Mouse (Mus musculus): ENCODE data around the gene Tbc1d16. TPM values are rescaled to one million over a fixed set of nuclear protein-coding genes. Genes with fewer than 3 reads are reported as not detected.
"Not testable (repeated sequence)": the region's sequence is repeated elsewhere in the genome, so short reads cannot be mapped to it uniquely, and the experiment has no call there.

Gene Tbc1d16
- total RNA-seq (2021) = 10 to 100 TPM; 60.5 to 63.4 TPM

- peak; percentile 77 for DNase-seq
Measured at GRCm38 (mm10) chr11:119228091-119228781, at the start of gene Tbc1d16, which contains the start of gene Ccdc40. TSS of gene Tbc1d16 (minus strand) at chr11:119228499. TSS of gene Ccdc40 (plus strand) at chr11:119228572.

DNA sequence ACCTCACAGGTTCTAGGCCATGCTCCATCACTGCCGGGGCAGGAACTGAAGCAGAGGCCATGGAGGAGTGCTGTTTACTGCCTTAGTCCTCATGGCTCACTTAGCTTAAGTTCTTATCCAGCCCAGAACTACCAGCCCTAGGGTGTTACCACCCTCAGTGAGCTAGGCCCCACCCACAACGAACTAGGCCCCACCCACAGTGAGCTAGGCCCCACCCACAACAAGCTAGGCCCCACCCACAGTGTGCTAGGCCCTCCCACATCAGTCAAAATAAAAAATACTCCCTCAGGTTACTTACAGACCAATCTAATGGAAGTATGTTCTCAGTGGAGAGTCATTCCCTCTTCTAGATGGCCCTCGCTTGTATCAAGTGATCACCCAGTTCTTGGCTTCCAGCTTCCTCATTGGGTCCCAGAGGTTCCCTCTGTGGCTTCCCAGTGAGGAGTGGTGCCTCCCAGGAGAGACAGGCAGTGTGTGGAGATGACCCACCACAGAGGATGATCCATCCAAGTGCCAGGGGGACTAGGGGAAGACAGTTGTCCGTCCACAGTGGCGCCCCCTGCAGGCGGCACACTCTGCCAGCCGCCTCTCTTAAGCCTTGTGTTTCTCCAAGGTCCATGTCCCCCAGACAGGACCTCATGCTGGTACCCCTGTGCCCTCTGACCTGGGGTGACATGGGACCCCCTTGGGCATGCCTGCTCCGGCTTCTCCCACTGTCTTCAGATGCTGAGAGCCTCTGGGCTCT lies 45.1 kb upstream of the Tbc1d16 start:
- no peak for DNase-seq

GRCm38 (mm10) chr11:119272492-119272891 lies 44.2 kb upstream of the Tbc1d16 start:
- DNase-seq = not testable (repeated sequence)

GRCm38 (mm10) chr11:119268557-119269195 lies 40.4 kb upstream of the Tbc1d16 start:
- DNase-seq = no peak

DNA sequence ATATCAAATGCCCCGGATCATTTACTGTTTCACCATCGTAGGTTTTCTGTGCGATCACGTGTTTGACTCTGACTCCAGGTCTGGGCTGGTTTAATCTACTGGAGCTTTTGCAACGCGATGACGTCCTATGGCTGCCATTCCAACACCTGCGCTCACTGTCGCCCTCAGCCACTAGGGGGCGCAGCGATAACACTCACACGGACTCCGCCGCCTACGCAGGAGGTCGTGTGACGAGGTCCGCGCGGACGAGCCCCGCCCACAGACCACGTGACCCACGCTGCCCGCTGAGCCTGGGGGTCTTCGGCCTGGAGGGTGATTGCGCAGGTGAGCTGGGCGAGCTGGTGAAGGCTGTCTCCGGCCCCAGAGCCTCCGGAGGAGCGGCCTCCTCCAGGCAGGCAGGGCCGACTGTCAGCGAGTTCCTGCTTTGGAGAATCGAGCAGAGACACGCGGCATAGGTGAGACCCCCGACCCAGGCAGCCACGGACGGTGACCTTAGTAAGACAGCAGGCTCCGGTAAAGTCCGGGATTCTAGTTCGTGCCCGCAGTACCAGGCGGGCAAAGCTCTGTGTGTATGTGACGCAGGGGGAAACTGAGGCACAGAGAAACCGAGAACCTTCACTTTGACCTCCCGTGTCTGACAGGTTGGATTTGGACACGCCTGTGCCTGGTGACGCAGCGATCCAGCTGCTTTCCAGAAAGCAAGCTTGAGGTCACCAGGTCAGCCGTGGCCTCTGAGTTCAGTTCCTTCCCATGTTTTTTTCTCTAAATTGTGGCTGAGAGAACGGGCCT lies 39.7 kb upstream of the Tbc1d16 start, which contains the start of gene Gaa:
Gene Gaa, plus strand, starts transcription at position 120 of the 789 bp plus-strand sequence.
- DNase-seq = peak; percentile 97

DNA sequence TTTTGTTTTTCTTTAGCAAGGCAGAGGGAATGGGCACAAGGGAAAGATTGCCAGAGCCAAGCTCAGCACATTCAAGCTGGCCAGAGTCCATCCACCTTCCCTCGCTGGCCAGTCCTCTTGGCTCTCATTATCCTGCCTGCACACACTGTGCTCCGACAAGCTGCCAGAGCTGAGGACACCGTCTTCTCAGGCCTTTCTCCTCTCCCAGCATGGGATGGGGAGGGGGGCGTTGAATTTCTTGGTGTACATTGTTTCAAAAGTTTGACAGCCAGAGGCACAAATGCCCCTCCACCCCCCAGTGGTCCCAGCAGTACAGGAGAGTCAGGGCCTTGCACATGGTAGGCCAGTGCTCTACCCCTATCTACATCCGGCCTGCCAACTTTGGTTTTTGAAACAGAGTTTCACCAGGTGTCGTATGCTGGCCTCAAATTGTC lies 39.0 kb upstream of the Tbc1d16 start:
- DNase-seq = peak; percentile 42

DNA sequence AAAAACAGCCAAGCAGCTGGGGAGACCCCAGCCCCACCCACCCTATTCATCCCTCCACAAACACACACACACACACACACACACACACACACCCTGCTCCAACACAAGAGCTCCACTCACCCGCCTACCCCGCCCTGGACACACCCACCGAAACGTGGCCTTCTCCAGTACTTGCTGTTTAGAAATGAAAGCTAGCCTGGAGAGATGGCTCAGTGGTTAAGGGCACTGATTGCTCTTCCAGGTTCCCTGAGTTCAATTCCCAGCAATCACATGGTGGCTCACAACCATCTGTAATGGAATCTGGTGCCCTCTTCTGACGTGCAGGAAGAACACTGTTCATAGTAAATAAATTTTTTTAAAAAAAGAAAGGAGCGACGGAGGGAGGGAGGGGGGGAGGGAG lies 37.5 kb upstream of the Tbc1d16 start:
- no peak for DNase-seq

- no peak for DNase-seq
Measured at GRCm38 (mm10) chr11:119264413-119264812, 36.1 kb upstream of the Tbc1d16 start.

- no peak for DNase-seq
Measured at GRCm38 (mm10) chr11:119259977-119260376, 31.7 kb upstream of the Tbc1d16 start.

- DNase-seq = peak; percentile 70
Measured at GRCm38 (mm10) chr11:119258572-119259322, 30.4 kb upstream of the Tbc1d16 start.

DNA sequence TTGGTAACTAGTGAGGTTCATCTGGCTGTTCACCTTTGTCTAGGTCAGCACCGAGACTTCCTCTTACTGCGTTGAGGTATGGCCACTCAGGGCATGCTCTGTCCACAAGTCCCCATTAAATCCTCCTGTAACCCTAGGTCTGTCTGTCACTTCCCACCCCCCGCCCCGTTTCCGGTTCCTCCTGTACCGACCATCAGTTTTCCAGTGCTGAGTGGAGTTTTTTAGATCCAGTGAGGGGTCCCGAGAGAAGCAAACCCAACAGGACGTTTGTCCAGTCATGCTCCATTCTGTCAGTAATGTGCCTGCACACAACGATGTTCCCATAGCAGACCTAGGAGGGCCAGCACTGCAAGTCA lies 29.9 kb upstream of the Tbc1d16 start:
- no peak for DNase-seq

- not testable (repeated sequence) for DNase-seq
Measured at GRCm38 (mm10) chr11:119256557-119256956, 28.3 kb upstream of the Tbc1d16 start.

GRCm38 (mm10) chr11:119252854-119253541 lies 24.7 kb upstream of the Tbc1d16 start:
- DNase-seq = peak; percentile 63

DNA sequence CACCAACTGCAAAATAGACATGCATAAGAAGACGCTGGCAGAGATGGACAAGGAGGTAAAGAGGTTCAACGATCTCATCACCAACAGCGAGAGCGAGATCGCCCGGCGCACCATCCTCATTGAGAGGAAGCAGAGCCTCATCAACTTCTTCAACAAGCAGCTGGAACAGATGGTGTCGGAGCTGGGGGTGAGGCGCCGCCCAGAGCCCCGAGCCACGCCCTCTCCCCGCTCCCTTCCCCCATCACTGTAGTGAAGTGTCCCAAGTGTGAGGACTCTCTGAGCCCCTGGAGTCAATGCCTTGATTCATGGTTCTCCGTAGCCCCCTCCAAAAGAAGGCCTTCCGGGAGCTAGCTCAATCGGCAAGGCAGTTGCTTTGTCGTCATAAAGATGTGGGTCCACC lies 22.7 kb upstream of the Tbc1d16 start:
- no peak for DNase-seq

GRCm38 (mm10) chr11:119249011-119249410 lies 20.7 kb upstream of the Tbc1d16 start:
- peak; percentile 83 for DNase-seq

DNA sequence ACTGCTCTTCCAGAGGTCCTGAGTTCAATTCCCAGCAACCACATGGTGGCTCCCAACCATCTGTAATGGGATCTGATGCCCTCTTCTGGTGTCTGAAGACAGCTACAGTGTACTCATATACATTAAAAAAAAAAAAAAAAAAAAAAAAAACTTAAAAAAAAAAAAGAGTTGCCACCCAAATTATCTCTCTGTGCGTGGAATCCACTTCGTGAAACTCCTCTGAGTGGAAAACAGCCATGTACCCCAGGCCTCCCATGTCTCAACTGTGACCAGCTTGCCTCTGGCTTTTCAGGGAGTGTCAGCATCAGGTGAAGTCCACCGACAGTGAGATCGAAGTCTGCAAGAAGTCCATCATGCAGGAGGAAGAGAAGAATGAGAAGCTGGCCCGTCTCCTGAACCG lies 17.2 kb upstream of the Tbc1d16 start:
- not testable (repeated sequence) for DNase-seq

DNA sequence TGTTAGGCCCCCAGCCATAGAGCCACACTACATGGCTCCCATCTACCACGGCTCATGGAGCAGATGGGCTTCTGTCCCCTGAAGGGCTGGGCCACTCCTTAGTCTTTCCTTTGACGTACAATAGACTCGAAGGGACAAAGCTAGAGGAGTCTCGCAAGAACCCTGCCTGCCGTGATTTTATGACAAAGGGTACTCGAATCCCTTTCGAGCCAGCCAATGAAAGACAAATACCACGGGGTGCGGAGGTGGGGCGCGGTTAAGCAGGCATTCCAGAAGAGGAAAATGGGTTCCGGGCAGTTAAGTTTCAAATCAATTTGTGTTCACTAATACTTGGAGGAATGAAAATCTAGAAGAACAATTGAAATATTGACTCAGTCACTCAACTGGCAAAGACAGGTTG lies 11.2 kb upstream of the Tbc1d16 start:
- DNase-seq = no peak

DNA sequence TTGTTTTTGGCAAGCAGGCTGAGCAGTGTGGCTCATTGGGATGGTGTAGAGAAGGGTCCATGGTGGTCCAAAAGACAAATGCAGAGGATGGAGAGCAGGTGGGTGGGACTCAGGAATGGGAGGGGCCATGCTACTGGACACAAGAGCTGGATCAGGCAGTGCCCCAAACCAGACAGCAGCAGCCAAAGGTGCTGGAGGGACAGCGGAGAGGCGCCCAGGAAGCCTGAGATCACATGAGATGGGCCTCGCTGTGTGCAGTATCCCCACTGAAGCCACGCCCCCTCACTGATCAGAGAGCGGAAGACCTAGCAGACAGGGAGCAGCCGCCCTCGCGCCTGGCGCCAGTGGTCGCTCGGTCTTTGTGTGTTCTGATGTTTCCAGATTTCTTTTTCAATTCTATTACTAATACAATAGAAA lies 10.0 kb upstream of the Tbc1d16 start:
- DNase-seq = peak; percentile 63

- peak; percentile 52 for DNase-seq
Measured at GRCm38 (mm10) chr11:119237568-119238304, 9.4 kb upstream of the Tbc1d16 start.

DNA sequence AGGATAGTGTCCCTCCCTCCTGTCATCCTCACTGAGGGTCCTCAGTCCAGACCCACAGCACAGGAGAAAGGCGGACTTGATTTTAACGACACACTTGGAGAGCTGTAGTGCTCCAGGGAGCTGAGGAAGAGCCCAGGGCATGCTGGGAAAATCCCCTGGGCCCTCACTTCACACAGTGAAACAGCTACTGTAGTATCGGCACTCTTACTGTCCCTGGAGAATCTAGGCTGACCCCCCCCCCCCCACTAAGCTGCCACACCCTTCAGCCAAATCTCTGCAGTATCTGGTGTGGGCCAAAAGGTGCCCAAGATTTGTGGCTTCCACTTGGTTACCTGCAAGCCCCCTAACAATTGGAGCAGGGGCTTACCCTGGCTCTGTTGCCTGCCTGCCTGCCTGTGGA lies 8.7 kb upstream of the Tbc1d16 start:
- no peak for DNase-seq
